Mouse (Mus musculus): Measurements from ENCODE around the gene Med12l.

- TF ChIP-seq CTCF (IDR thresholded peaks at IDR 0.05; ENCODE audit: low read depth, low read length) (no peak), POLR2A (IDR thresholded peaks at IDR 0.05; ENCODE audit: extremely low read depth, insufficient read depth, low read length) (no peak)
Observed at GRCm38 (mm10) chr3:59024531-59025192, 19.0 kb downstream of the Med12l start.

Measured in liver, adult 2 months (tissue).